Mouse (Mus musculus) intestine, postnatal 0 days (tissue): ENCODE data around the gene Tspan9. TPM values are rescaled to one million over a fixed set of nuclear protein-coding genes. Genes with fewer than 3 reads are reported as not detected.

Experiments
- ATAC-seq: fragments of 200-750 bp; cut with Nextera tagmentation; 2 replicates; pipeline ENCODE4 v1.8.0; 2017; ENCODE audit warnings: mild to moderate bottlenecking, moderate TSS enrichment, moderate library complexity
- H3K27ac ChIP-seq: fragments of 300-500 bp; sonication (generic); 2 replicates; pipeline ENCODE4 v1.5.1; 2014; ENCODE audit warnings: mild to moderate bottlenecking, low read depth, low read length, moderate library complexity
- H3K27me3 ChIP-seq: fragments of 300-500 bp; sonication (generic); replicated peaks from 2 replicates; pipeline ENCODE4 v1.6.1; 2014; ENCODE audit warnings: low read length, mixed read lengths; ENCODE audit not compliant: control insufficient read depth, insufficient read depth
- H3K36me3 ChIP-seq: fragments of 300-500 bp; sonication (generic); 2 replicates; pipeline ENCODE4 v1.6.1; 2014; ENCODE audit warnings: mild to moderate bottlenecking, moderate library complexity; ENCODE audit not compliant: control insufficient read depth, insufficient read depth
- H3K4me1 ChIP-seq: fragments of 300-500 bp; sonication (generic); replicated peaks from 2 replicates; pipeline ENCODE4 v1.6.1; 2014; ENCODE audit warnings: antibody characterized with exemption, low read length, mixed read lengths; ENCODE audit not compliant: control insufficient read depth, insufficient read depth
- H3K4me2 ChIP-seq: fragments of 300-500 bp; sonication (generic); replicated peaks from 2 replicates; pipeline ENCODE4 v1.6.1; 2014; ENCODE audit warnings: low read depth, mild to moderate bottlenecking, moderate library complexity
- H3K4me3 ChIP-seq: fragments of 300-500 bp; sonication (generic); 2 replicates; pipeline ENCODE4 v1.5.1; 2014; ENCODE audit warnings: low read depth, low read length
- H3K9ac ChIP-seq: fragments of 300-500 bp; sonication (generic); 2 replicates; pipeline ENCODE4 v1.6.1; 2014; ENCODE audit warnings: mild to moderate bottlenecking, low read depth, low read length
- H3K9me3 ChIP-seq: fragments of 300-500 bp; sonication (generic); 2 replicates; pipeline ENCODE4 v1.6.1; 2016; ENCODE audit warnings: mixed run types; ENCODE audit not compliant: control insufficient read depth
- CTCF ChIP-seq: sonication (generic); IDR thresholded peaks from 2 replicates; pipeline ENCODE4 v1.5.1; 2016; ENCODE audit warnings: low read depth, mild to moderate bottlenecking, control low read depth, antibody characterized with exemption, moderate library complexity
- WGBS: fragments of 180-500 bp; shearing (Covaris S2); extraction: QIAGEN DNeasy Blood & Tissue Kit; methylation state at CpG from one replicate; pipeline ENCODE4 v1.1.7; 2014; 5-methylcytosine and 5-hydroxymethylcytosine counted together
- polyA plus RNA-seq: library from polyadenylated mRNA; unstranded; fragments of >200 nt; fragmentation: Nextera tagmentation; extraction: Ambion mirVana; gene quantifications from 2 replicates; pipeline ENCODE4 v1.2.1, GENCODE M21; 2015

The Tspan9 gene
- polyA plus RNA-seq, 1 experiment from 2014 or later, result 55.5 TPM

DNA sequence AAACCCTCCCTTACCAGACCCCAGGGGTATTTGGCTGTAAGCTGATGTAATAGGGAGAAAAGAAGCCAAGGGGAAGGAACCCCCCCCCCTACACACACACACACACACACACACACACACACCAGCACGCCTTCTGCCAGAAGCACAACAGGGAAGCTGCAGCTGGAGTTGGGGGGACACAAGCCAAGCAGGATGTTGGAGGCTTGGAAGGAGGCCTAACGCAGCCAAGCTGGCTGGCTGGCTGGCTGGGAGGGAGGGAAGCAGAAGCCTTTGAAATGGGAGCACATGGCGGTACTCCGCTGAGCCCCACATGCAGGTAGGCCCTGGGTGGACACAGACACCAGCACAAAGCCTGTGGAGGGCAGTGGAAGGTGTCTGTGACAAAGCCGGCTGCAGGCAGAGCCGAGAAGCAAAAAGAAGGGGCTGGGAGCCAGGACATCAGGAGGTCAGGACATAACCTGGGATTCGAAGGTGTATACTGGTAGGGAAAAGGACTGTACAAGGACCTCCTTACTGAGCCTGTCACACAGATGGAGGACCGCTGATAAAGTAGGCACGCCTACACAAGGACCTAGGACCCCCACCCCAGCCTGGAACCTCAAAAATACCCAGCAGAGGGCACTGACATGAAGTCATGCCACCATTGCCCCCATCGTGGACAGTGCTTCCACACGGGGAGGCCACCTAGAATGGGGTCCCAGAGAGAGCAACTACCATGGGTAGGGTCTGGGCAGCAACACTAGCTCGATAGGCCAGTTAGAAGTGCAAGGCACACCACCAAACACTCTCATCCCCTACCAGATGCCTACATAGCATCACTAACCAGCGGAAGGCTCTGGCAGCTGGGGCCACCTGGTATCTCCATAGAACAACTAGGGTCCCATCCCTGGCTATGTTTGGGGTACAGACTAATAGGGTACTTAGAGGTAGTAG, 53.4 kb downstream of the Tspan9 start:
- Histone ChIP-seq H3K4me3 (no peak overlapping the region), H3K4me1 (peaks cover 3% of the 10 kb centered on the region; the same call in 1 of the 2 replicates)
- no peak for ATAC-seq

DNA sequence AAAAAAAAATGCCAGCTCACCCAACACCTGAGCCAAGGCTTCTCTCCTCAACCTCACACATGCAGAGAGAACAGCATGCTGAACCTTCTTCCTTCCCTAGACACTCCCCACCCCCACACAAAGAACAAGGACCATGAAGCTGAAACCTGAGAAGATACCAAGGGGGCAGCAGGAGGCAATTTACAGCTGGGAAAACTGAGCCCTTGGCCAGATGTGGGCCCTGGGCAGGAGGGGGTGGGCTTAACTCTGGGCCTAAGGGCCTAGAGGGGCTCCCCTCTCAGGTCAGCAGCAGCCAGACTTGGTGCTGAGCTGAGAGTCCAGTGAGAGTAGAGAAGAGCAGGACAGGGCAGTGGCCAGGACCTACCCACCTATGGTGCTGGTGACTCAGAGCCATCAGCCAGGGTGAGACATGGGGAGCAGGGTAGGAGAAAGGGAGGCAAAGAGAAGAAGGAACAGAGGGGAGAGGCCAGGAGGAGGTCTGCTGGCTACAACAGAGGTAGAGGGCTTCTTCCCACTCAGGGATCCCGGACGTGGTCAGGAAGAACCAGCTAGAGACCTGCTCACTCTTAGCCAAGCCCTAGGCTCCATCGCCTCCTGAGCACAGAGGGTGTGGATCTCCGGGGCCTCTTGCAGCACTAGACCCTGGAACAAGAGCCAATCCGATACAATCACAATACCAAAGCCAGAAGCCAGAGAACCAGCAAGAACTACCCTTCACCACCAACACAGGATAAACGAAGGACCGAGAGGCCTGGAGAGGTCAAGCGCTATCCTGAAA, 54.5 kb downstream of the Tspan9 start:
- ATAC-seq, result no peak
- 68% methylated on average over 8 of the region's 8 CpGs for WGBS
- H3K4me2 ChIP-seq, result no peak overlapping the region
- no peaks in the 10 kb centered on the region for H3K9me3 ChIP-seq
- H3K36me3 ChIP-seq, result no peaks in the 10 kb centered on the region
- no peaks in the 10 kb centered on the region for H3K27me3 ChIP-seq
- no peak overlapping the region for H3K27ac ChIP-seq
- TF ChIP-seq CTCF, result no peak
- H3K9ac ChIP-seq, result no peak overlapping the region
- H3K4me3 ChIP-seq, result no peak overlapping the region
- peaks cover 3% of the 10 kb centered on the region; the same call in 1 of the 2 replicates for H3K4me1 ChIP-seq

More for the DNA sequence above, 53.4 kb downstream of the Tspan9 start:
- no peak for TF ChIP-seq CTCF
- WGBS, result 73% methylated on average over 13 of the region's 13 CpGs
- Histone ChIP-seq H3K36me3 (no peaks in the 10 kb centered on the region), H3K27ac (no peak overlapping the region), H3K27me3 (no peaks in the 10 kb centered on the region), H3K9ac (no peak overlapping the region), H3K9me3 (no peaks in the 10 kb centered on the region), H3K4me2 (no peak overlapping the region)

DNA sequence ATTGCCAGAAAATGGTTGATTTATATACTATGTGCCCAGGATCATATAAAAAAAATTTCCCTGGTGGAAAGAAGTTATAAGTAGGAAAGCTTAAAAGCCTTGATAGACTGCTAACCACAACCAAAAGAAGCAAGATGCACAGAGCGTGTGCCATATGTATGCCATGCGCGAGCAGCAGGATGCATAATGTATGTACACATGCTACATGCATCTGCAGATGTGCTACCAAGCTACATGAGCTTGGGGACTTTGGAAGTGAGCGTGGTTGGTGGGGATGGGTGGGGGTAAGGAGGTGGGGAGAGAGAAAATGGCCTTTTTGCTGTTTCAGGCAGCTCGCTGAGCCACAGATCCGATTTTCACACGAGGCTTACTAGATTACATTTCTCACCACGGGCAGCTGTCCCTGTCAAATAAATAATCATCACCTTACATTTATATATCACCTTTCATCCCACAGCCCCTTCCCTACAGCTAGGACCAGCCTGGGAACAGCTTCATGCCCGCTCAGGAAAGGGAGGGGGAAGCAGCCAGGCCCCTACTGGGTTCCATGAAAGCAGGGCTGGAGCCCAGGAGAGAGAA, 57.8 kb downstream of the Tspan9 start:
- no peak overlapping the region for H3K9ac ChIP-seq
- H3K4me2 ChIP-seq, result no peak overlapping the region
- H3K4me3 ChIP-seq, result no peak overlapping the region
- TF ChIP-seq CTCF, result no peak
- no peak for ATAC-seq
- H3K36me3 ChIP-seq, result no peaks in the 10 kb centered on the region
- WGBS, result 72% methylated on average over 9 of the region's 9 CpGs
- no peaks in the 10 kb centered on the region for H3K27me3 ChIP-seq
- peaks cover 3% of the 10 kb centered on the region; the same call in 1 of the 2 replicates for H3K4me1 ChIP-seq
- H3K27ac ChIP-seq, result no peak overlapping the region
- H3K9me3 ChIP-seq, result no peaks in the 10 kb centered on the region

DNA sequence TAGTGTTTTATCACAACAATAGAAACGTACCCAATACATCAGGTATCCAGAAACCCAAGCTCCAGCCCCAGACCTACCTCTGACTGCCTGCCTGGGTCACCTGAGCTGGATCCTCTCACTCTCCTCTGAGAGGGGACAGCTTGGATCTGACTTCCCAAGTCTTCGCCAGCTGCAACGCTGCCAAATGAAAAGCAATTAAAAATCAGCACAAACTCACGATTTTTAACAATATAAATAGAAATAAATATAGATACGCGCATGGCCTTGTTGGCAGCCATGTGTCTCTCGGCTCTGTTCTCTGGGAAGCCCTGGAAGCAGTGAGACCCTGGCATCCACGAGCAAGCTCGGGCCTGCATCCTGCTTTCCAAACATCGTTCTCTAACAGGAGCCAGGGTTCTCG, 60.1 kb downstream of the Tspan9 start:
- Histone ChIP-seq H3K4me3 (no peak overlapping the region), H3K4me2 (no peak overlapping the region), H3K27ac (no peak overlapping the region), H3K9ac (no peak overlapping the region), H3K27me3 (no peaks in the 10 kb centered on the region), H3K36me3 (no peaks in the 10 kb centered on the region), H3K9me3 (no peaks in the 10 kb centered on the region), H3K4me1 (no peaks in the 10 kb centered on the region)
- no peak for TF ChIP-seq CTCF
- WGBS, result 75% methylated on average over 11 of the region's 11 CpGs
- ATAC-seq, result no peak

DNA sequence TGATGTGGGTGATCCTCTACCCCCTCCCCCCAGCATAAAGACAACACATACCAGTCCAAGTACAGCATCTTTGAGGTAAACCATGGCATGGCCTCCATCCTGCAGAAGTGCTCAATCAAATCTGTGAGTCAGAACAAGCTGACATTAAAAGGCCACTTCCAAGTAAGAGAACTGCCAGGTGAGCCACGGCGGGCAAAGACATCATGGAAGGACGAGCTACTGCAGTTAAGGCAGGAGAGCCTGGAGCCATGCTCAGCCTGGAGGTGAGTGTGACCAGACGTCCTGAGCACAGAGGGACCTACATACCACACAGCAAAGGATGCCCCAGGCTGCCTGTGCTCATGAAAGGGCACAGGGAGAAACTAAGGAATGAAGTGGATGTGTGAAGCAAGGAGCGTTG, 61.6 kb downstream of the Tspan9 start:
- TF ChIP-seq CTCF, result no peak
- H3K9me3 ChIP-seq, result no peaks in the 10 kb centered on the region
- H3K4me2 ChIP-seq, result no peak overlapping the region
- no peak overlapping the region for H3K9ac ChIP-seq
- H3K4me3 ChIP-seq, result no peak overlapping the region
- ATAC-seq, result no peak
- 85% methylated on average over 5 of the region's 5 CpGs for WGBS
- no peaks in the 10 kb centered on the region for H3K27me3 ChIP-seq
- H3K36me3 ChIP-seq, result no peaks in the 10 kb centered on the region
- no peak overlapping the region for H3K27ac ChIP-seq
- H3K4me1 ChIP-seq, result 0 out of 2 replicates have a peak, but pooled peaks cover under 1% of the 10 kb centered on the region

DNA sequence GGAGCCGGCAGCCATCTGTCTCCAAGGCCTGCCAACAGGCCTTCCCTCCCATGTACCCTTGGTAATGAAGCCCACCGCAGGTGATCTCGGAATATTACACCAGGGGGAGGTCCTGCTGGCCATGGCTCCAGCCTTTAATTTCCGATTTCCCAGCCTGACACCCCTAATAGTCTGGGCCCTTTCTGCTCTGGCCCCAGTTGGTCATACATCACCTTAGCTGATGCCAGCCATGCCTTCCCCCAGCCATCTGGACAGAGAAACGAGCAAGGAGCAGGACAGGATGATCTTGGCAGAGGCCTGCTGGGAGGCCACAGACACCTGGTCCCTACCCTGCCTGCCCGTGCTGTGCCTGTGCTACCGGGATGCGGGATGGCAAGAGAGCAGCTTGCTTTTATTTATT, 62.1 kb downstream of the Tspan9 start:
- no peak for TF ChIP-seq CTCF
- 91% methylated on average over 8 of the region's 8 CpGs for WGBS
- ATAC-seq, result no peak
- H3K27ac ChIP-seq, result no peak overlapping the region
- H3K9ac ChIP-seq, result no peak overlapping the region
- no peak overlapping the region for H3K4me3 ChIP-seq
- H3K4me1 ChIP-seq, result 0 out of 2 replicates have a peak, but pooled peaks cover 4% of the 10 kb centered on the region
- H3K36me3 ChIP-seq, result no peaks in the 10 kb centered on the region
- no peaks in the 10 kb centered on the region for H3K9me3 ChIP-seq
- H3K27me3 ChIP-seq, result no peaks in the 10 kb centered on the region
- H3K4me2 ChIP-seq, result no peak overlapping the region
